Mouse (Mus musculus) heart, embryonic 14.5 days (tissue): ENCODE data around the gene Taok3. TPM values are rescaled to one million over a fixed set of nuclear protein-coding genes. Genes with fewer than 3 reads are reported as not detected.

ENCODE experiments used
- ATAC-seq: fragments of 200-750 bp; cut with Nextera tagmentation; 2 replicates; pipeline ENCODE4 v1.8.0; 2017; ENCODE audit warnings: low read depth, moderate TSS enrichment; ENCODE audit not compliant: insufficient number of reproducible peaks, insufficient read depth, low FRiP score
- H3K27ac ChIP-seq, 2 experiments: fragments of 200-500 bp in 1 of 2; fragments of 300-500 bp in 1 of 2; sonication (generic) in 1 of 2; replicated peaks in 1 of 2; 2 replicates each; pipeline ENCODE4 v1.5.1; 2012 to 2014; ENCODE audit warnings: low read depth in 2 of 2, low read length in 2 of 2, control low read depth in 1 of 2, mild to moderate bottlenecking in 1 of 2, mixed read lengths in 1 of 2; ENCODE audit not compliant: control insufficient read depth in 1 of 2, insufficient read depth in 1 of 2
- H3K27me3 ChIP-seq: fragments of 300-500 bp; sonication (generic); 2 replicates; pipeline ENCODE4 v1.6.1; 2014; ENCODE audit warnings: mild to moderate bottlenecking, low read length, control low read depth; ENCODE audit not compliant: control insufficient read depth, insufficient read depth
- H3K36me3 ChIP-seq: fragments of 300-500 bp; sonication (generic); 2 replicates; pipeline ENCODE4 v1.6.1; 2014; ENCODE audit warnings: mild to moderate bottlenecking, control low read depth, low read length, mixed read lengths; ENCODE audit not compliant: control insufficient read depth, insufficient read depth
- H3K4me1 ChIP-seq, 2 experiments: fragments of 200-500 bp in 1 of 2; fragments of 300-500 bp in 1 of 2; sonication (generic) in 1 of 2; 2 replicates each; pipeline ENCODE4 v1.6.1; 2012 to 2014; ENCODE audit warnings: low read length in 2 of 2, control low read depth in 1 of 2, mixed read lengths in 1 of 2; ENCODE audit not compliant: control insufficient read depth in 2 of 2, insufficient read depth in 2 of 2
- H3K4me2 ChIP-seq: fragments of 300-500 bp; sonication (generic); 2 replicates; pipeline ENCODE4 v1.6.1; 2014; ENCODE audit warnings: mild to moderate bottlenecking, low read length
- H3K4me3 ChIP-seq, 2 experiments: fragments of 200-500 bp in 1 of 2; fragments of 300-500 bp in 1 of 2; sonication (generic) in 1 of 2; 2 replicates each; pipeline ENCODE4 v1.5.1; 2012 to 2014; ENCODE audit warnings: low read length in 2 of 2, mild to moderate bottlenecking in 2 of 2, control low read depth in 1 of 2, low read depth in 1 of 2, moderate library complexity in 1 of 2; ENCODE audit not compliant: control insufficient read depth in 1 of 2, insufficient read depth in 1 of 2
- H3K9ac ChIP-seq: fragments of 300-500 bp; sonication (generic); 2 replicates; pipeline ENCODE4 v1.6.1; 2014; ENCODE audit warnings: mild to moderate bottlenecking, low read length
- H3K9me3 ChIP-seq: fragments of 300-500 bp; sonication (generic); 2 replicates; pipeline ENCODE4 v1.6.1; 2016; ENCODE audit warnings: low read length, control low read depth; ENCODE audit not compliant: control insufficient read depth
- WGBS: fragments of 180-500 bp; shearing (Covaris S2); extraction: QIAGEN DNeasy Blood & Tissue Kit; methylation state at CpG from one replicate; pipeline ENCODE4 v1.1.7; 2014; 5-methylcytosine and 5-hydroxymethylcytosine counted together
- polyA plus RNA-seq: library from polyadenylated mRNA; unstranded; fragments of >200 nt; fragmentation: Nextera tagmentation; extraction: Ambion mirVana; gene quantifications from 2 replicates; pipeline ENCODE4 v1.2.1, GENCODE M21; 2014

Taok3 gene
- polyA plus RNA-seq, 1 experiment from 2014 or later = 8.9 TPM

DNA sequence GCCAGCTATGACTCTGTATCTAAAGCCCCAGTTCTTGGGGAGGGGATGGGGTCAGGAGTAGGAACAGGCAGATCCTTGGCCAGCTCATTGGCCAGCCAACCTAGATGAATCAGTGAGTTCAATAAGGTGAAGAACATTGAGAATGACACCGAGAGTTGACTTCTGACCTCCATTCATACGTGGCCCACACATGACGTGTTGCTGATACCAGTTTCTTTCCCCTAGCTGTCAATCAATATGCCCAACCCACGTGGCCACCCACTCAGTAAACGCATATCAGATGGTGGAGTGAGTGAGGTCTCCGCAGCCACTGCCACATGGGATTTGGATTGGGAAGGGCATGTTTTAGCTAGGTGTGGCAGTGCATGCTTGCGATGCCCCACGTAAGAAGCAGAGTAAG, 125.2 kb downstream of the Taok3 start:
- Histone ChIP-seq H3K27me3 (no peaks in the 10 kb centered on the region), H3K9ac (no peak overlapping the region), H3K4me1 (peaks cover 8 to 10% of the 10 kb centered on the region in 2 experiments; a peak in 3 of 4 replicates), H3K4me2 (no peak overlapping the region), H3K27ac (no peak overlapping the region), H3K9me3 (no peaks in the 10 kb centered on the region), H3K4me3 (no peak overlapping the region), H3K36me3 (no peaks in the 10 kb centered on the region)
- no peak for ATAC-seq
- WGBS = 90% methylated on average over 8 of the region's 8 CpGs

DNA sequence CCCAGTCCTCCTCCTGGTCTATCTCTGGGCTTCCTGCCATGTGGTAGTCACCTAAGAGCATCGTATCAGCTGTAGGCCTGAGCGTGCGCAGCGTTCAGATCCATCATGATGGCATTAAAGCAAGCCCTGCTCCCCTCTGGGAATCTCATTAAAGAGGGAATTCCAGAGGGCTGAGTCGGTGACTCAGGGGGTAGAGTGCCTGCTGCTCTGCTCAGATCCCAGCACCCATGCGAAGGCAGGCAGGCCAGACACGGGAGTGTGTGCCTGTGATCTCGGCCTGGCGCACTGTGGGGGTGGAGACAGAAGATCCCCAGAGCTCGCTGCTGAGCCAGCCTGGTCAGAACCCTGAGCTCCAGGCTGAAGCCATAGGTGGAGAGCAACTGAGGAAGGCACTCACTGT, 128.4 kb downstream of the Taok3 start:
- no peaks in the 10 kb centered on the region for H3K27me3 ChIP-seq
- WGBS = 21% methylated on average over 10 of the region's 10 CpGs
- no peaks in the 10 kb centered on the region for H3K9me3 ChIP-seq
- H3K4me2 ChIP-seq = no peak overlapping the region
- no peak overlapping the region for H3K27ac ChIP-seq
- H3K4me3 ChIP-seq = no peak overlapping the region
- 0 out of 2 replicates have a peak, but pooled peaks cover 3% of the 10 kb centered on the region for H3K36me3 ChIP-seq
- H3K9ac ChIP-seq = no peak overlapping the region
- H3K4me1 ChIP-seq = peaks cover 4 to 5% of the 10 kb centered on the region in 2 experiments; a peak in 3 of 4 replicates
- ATAC-seq = no peak

DNA sequence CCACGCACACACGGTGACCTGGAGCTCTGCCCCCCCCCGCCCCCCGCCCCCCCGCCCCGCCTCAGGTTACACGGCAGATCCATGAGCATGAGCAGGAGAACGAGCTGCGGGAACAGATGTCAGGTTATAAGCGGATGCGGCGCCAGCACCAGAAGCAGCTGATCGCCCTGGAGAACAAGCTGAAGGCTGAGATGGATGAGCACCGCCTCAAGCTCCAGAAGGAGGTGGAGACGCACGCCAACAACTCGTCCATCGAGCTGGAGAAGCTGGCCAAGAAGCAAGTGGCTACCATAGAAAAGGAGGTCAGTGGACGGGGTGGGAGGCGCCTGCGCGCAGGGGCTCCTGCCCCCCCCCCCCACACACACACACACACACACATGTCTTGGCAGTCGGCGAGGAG, 130.9 kb downstream of the Taok3 start:
- Histone ChIP-seq H3K27me3 (no peaks in the 10 kb centered on the region), H3K27ac (no peak overlapping the region), H3K4me3 (no peak overlapping the region), H3K9me3 (no peaks in the 10 kb centered on the region), H3K36me3 (peaks cover 3% of the 10 kb centered on the region; the same call in 1 of the 2 replicates), H3K4me1 (peaks cover 4 to 5% of the 10 kb centered on the region in 2 experiments; a peak in 3 of 4 replicates), H3K9ac (no peak overlapping the region), H3K4me2 (no peak overlapping the region)
- ATAC-seq = no peak
- WGBS = 79% methylated on average over 20 of the region's 24 CpGs

- Histone ChIP-seq H3K4me1 (peaks cover 4 to 5% of the 10 kb centered on the region in 2 experiments; a peak in 3 of 4 replicates), H3K4me3 (no peak overlapping the region), H3K4me2 (no peak overlapping the region), H3K9me3 (no peaks in the 10 kb centered on the region), H3K27ac (no peak overlapping the region), H3K36me3 (peaks cover 13% of the 10 kb centered on the region; the same call in 1 of the 2 replicates), H3K27me3 (no peaks in the 10 kb centered on the region), H3K9ac (no peak overlapping the region)
- ATAC-seq = no peak
- 90% methylated on average over 3 of the region's 3 CpGs for WGBS
Observed at GRCm38 (mm10) chr5:117251763-117252162, 131.8 kb downstream of the Taok3 start.

DNA sequence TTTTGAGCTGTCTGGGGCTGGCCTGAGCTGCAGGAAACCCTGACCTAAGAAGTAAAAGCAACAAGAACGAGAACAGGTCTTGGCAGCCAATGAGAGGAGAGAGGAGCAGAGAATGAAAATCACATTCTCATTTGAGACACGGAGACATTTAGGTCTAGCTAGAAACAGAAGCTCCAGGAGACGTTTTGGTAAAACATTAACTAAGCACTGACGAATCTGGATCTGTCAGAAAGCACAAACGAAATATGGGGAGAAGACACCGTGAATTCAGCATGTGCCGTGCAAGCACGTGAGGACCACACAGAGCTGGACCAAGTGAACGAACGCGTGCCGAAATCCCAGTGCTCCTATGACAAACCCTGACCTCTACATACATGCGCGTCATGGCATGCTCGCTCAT, 138.3 kb downstream of the Taok3 start:
- Histone ChIP-seq H3K27me3 (no peaks in the 10 kb centered on the region), H3K4me3 (no peak overlapping the region), H3K4me1 (no peaks in the 10 kb centered on the region), H3K36me3 (peaks cover 31% of the 10 kb centered on the region), H3K27ac (no peak overlapping the region), H3K4me2 (no peak overlapping the region), H3K9ac (no peak overlapping the region), H3K9me3 (no peaks in the 10 kb centered on the region)
- WGBS = 92% methylated on average over 15 of the region's 15 CpGs
- no peak for ATAC-seq

GRCm38 (mm10) chr5:117263566-117263965, 143.6 kb downstream of the Taok3 start:
- no peaks in the 10 kb centered on the region for H3K4me1 ChIP-seq
- no peaks in the 10 kb centered on the region for H3K27me3 ChIP-seq
- no peak overlapping the region for H3K9ac ChIP-seq
- ATAC-seq = no peak
- no peak overlapping the region for H3K4me2 ChIP-seq
- H3K36me3 ChIP-seq = peaks cover 21% of the 10 kb centered on the region; the same call in 1 of the 2 replicates
- WGBS = 81% methylated on average over 21 of the region's 21 CpGs
- no peaks in the 10 kb centered on the region for H3K9me3 ChIP-seq
- no peak overlapping the region for H3K27ac ChIP-seq
- no peak overlapping the region for H3K4me3 ChIP-seq

- 45% methylated on average over 5 of the region's 5 CpGs for WGBS
- no peaks in the 10 kb centered on the region for H3K27me3 ChIP-seq
- H3K4me3 ChIP-seq = no peak overlapping the region
- no peak overlapping the region for H3K4me2 ChIP-seq
- ATAC-seq = no peak
- no peaks in the 10 kb centered on the region for H3K4me1 ChIP-seq
- no peaks in the 10 kb centered on the region for H3K9me3 ChIP-seq
- peaks cover 11% of the 10 kb centered on the region; the same call in 1 of the 2 replicates for H3K36me3 ChIP-seq
- no peak overlapping the region for H3K27ac ChIP-seq
- H3K9ac ChIP-seq = no peak overlapping the region
Observed at GRCm38 (mm10) chr5:117264701-117265100, 144.8 kb downstream of the Taok3 start.

DNA sequence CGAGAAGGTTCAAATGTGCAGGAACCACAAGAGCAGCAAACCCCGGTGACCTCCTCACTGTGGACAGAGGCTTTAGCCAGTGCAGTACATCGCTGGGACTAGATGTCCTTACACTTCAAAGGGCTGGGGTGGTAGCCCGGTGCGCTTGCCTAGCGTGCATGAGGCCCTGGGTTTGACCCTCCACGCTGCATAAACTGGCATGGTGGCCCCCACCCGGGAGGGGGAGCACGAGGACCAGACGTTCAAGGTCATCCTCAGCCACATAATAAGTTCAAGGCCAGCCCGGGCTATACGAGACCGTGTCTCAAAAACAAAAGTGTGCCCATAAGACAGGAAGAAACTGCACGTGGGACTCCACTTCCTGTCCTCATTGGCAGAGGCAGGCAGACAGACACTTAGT, 148.0 kb downstream of the Taok3 start:
- H3K4me1 ChIP-seq = no peaks in the 10 kb centered on the region
- H3K4me2 ChIP-seq = no peak overlapping the region
- no peaks in the 10 kb centered on the region for H3K27me3 ChIP-seq
- H3K9ac ChIP-seq = no peak overlapping the region
- H3K36me3 ChIP-seq = peaks cover 8% of the 10 kb centered on the region; the same call in 1 of the 2 replicates
- H3K27ac ChIP-seq = no peak overlapping the region
- H3K9me3 ChIP-seq = no peaks in the 10 kb centered on the region
- H3K4me3 ChIP-seq = no peak overlapping the region
- no peak for ATAC-seq
- 77% methylated on average over 14 of the region's 14 CpGs for WGBS
